Mouse (Mus musculus) adrenal gland, postnatal 14 days (tissue): ENCODE measurements around the gene Aff4. TPM values are rescaled to one million over a fixed set of nuclear protein-coding genes. Genes with fewer than 3 reads are reported as not detected.
"Not testable (repeated sequence)": the region's sequence is repeated elsewhere in the genome, so short reads cannot be mapped to it uniquely, and the experiment has no call there.

ENCODE experiments used
- DNase-seq: peaks from one replicate; pipeline ENCODE4 v3.0.0; 2021; ENCODE audit warnings: mixed read lengths
- total RNA-seq: library from RNA; stranded (reverse); gene quantifications from 2 replicates; pipeline ENCODE4 v1.2.3, GENCODE M21; 2021

The Aff4 gene
- total RNA-seq, 1 experiment from 2014 or later = 168 TPM

GRCm38 (mm10) chr11:53337684-53338083 lies 12.9 kb upstream of the Aff4 start:
- DNase-seq = no peak

DNA sequence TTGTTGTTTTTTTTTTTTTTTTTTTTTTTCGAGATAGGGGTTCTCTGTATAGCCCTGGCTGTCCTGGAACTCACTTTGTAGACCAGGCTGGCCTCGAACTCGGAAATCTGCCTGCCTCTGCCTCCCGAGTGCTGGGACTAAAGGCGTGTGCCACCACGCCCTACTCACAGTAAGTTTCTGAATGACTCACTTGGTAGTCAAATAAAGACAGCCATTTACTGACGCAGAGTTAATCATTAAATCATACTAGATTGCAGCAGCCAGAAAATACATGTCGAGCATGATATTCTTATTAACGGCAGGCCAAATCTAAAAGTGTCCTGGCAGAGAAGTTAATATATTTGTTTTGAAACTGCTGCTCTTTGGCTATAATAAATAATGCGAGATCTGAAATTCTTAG lies 9.6 kb upstream of the Aff4 start:
- not testable (repeated sequence) for DNase-seq

GRCm38 (mm10) chr11:53342711-53343110 lies 7.9 kb upstream of the Aff4 start:
- DNase-seq = no peak

DNA sequence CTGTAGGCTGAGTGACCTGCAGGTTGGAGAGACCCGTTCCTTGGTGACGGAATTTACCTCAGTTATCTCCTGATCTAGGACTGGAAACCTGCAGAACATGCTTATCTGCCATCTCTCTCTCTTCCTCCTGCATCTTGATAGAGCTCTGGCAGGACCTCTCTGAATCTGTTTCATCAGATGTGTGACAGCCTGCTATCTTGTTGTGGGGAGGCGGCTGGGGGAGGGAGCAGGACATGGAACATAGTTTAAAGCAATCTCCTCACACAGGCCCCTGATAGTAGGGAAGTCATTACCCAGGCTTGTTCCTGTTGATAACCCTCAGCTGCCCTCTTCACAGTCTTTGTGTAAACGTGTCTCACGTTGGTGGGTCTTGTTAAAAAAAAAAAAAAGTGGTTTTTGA lies 5.3 kb upstream of the Aff4 start:
- DNase-seq = no peak

- DNase-seq = no peak
Measured at GRCm38 (mm10) chr11:53345738-53346137, 4.9 kb upstream of the Aff4 start.

DNA sequence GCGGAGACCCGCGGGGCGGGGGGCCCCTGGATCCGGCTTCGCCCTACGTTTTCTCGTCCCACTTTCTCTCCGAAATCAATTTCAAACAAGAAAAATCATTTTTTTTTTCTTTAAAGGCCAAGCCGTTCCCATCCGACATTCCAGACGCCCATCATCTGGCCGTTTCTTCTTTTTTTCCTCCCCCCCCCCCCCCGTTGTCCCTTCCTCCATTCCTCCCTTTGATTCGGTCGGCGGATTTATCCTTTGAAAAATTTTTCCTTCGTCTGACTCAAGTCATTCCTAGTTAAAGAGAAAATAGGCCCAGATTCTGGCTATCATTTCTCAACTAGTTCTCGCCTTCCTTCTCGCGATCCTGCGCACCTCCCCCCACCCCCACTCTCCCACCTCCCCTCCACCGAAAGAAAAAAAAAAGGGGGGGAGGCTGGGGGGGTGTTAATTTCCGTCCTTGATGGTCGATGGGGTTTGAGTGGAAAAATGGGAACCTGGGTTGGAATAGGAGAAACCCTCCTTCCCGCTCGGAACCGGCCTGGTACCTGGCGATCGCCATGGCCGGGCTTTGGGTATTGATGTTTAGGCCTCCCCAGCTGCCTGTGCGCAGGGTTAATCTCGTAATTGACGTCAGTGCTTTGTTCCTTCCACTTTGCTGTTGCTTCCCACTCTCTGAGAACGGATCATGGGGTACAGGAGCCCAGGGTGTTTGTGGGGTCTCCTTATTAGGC lies 750 bp downstream of the Aff4 start:
- peak; percentile 69 for DNase-seq

DNA sequence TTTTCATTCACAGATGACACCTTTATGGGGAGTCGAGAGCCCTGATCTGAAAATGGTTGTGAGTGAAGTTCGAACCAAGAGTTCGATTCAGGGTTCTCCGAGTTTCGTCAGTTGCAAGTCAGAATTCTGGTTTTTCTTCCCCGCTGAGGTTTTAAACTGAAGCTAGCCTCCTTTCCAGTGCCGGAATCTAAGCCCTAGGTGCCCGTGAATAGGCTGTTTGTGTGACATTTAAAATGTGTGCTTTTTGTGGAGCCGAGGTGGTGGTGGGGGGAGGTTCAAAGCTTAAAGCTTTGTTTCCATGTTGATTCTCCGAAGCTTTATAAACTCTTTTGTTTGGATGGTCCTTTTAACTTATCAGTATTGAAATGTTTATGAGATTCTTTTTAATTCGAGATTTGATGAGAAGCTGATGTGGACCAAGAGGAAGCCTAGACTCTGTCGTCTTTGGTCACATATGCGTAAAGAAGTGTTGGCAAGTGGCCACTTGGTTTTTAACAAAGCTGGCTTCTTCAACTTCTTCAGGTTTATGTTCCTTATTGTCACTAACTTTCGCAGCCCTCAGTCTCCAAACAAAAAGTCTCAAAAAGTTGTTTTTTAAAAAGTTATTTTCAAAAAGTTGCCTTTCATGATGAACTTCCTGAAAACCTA lies 1.4 kb downstream of the Aff4 start:
- no peak for DNase-seq

GRCm38 (mm10) chr11:53358504-53359155 lies 8.0 kb downstream of the Aff4 start:
- no peak for DNase-seq

- no peak for DNase-seq
Measured at GRCm38 (mm10) chr11:53367032-53367431, 16.4 kb downstream of the Aff4 start.

GRCm38 (mm10) chr11:53378918-53379317 lies 28.3 kb downstream of the Aff4 start:
- no peak for DNase-seq

DNA sequence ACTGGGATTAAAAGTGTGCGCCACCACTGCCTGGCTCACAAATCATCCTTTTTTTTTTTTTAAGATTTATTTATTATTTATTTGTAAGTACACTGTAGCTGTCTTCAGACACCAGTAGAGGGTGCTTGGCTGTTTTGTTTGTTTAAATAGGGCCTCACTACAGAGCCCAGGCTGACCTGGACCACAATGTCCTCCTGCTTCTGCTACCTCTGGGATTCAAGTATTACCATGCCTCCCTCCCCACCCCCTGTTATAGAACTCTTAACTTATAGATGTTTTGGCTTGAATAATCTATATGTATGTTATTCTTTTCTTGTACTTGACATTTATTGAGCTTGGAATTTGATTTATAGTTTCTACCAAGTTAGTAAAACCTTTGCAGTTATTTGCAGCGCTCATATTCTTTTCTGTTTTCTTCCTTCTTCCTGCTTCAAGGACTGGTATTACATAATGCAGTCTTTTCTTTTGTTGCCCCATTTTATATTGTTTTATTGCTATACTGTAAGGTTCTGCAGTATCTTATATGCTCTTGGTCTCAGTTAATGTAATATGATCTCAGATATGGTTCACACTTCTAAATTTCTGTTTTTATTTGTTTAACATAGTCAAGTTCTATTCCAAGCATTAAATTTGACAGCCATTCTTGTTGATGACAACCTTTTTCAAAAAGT lies 33.3 kb downstream of the Aff4 start:
- no peak for DNase-seq

DNA sequence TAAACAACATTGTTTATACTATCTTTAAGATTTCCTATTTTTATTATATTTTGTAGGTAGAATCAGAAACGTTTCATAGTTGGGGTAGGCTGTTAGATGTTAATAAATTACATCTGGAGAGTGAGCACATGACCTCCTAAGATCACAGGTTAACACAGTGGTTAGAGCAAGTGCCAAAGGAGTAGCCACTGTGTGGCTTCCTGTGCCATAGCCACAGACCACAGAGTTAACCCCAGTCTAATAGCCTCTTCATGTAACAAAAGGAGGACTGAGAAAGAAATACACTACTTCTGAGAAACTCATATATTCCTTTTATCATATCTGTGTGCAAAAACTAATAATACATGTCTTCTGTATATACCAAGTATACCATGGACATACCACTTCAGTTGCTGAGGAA lies 43.2 kb downstream of the Aff4 start:
- no peak for DNase-seq

GRCm38 (mm10) chr11:53403638-53404037 lies 53.0 kb downstream of the Aff4 start:
- no peak for DNase-seq

DNA sequence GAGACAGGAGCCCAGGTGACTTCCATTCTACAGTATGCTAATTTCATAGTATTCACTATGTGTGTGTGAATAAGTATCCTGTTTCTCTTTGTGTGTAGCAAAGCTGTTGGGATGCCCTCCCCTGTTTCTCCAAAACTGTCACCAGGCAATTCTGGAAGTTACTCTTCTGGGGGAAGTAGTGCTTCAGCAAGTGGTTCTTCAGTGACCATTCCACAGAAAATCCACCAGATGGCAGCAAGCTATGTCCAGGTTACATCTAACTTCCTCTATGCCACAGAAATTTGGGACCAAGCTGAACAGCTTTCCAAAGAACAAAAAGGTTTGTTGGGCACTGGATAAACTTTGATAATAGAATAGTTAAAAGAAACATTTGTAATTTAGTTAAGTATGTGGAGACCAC lies 61.1 kb downstream of the Aff4 start:
- peak; percentile 33 for DNase-seq

DNA sequence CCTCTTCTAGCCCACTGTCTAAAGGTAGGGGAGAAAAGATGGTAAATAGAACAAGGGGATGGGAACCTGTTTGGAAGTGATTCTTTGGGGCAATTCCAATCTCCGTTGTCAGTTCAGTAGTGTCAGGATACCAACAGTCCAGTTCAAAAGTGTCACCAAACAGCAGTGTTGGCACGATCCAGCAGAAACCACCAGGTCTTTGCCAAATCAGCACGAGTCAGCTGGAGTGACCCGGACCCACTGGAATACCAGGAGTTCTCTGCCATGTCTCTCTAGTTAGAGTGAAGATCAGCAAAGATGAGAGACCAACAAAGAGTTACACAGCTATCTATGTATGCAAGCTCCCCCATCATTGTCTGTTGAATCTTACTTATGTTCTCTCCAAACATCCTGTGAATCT lies 63.2 kb downstream of the Aff4 start:
- DNase-seq = no peak

GRCm38 (mm10) chr11:53418048-53418447 lies 67.4 kb downstream of the Aff4 start:
- DNase-seq = no peak

DNA sequence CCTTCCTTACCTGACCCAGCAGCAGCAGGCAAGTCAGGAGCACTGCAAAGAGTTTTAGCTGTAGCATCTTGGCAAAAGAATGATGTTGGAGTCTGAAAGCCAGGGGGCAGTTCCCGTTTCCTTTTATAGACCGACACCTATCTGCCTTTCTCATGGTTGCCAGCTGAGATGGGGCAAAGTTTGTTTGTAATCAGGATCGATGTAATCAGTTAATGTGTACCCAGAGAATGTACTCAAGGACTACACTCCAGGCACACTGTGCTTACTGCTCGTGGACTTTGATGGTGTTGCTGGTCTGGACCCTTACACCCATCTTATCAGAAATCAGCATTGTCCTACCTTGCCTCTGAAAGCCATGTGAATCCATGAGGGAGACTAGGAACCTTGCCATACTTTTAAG lies 72.4 kb downstream of the Aff4 start, which contains the start of gene Leap2:
Leap2 (minus strand) TSS at position 135 of the 400 bp plus-strand sequence.
- no peak for DNase-seq

DNA sequence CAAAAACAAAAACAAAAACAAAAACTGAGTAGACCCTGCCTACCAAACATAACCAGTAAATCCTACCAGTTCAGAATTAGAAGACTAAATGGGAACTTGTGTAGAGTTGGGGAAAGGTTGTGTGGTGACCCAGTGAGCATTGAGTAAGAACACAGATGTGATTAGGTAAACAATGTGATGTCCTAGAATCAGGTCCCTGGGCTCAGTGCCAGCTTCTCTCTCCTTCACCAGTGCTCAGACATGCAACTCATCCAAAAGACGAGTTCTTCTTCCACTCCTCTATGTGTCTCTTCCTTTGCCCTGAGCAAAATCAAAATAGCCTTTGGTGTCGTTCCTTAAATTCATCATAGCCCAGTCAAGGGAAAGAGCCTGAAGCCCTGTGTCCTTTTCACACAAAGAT lies 74.2 kb downstream of the Aff4 start:
- DNase-seq = peak; percentile 63

DNA sequence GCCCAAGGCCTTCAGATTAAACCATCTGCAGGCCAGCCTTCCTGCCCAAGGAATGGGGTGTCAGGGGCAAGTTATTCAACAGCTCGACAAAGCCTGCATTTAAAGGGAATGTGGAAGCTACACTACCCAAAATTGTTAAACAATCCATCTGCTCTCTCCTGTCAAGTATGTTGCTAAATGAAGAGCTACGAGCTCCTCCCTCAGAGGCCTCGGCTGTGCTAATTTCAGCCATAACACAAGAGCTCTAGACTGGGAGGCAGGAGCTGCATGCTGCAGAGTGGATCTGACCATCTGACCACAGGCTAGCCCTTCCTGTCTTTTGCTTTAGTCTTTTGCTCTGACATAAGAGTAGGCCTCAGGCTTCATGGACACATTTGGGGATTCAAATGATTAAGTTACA lies 74.6 kb downstream of the Aff4 start:
- DNase-seq = no peak

GRCm38 (mm10) chr11:53425711-53426255 lies 75.2 kb downstream of the Aff4 start:
- peak; percentile 35 for DNase-seq

- DNase-seq = not testable (repeated sequence)
Measured at GRCm38 (mm10) chr11:53426914-53427313, 76.3 kb downstream of the Aff4 start.

DNA sequence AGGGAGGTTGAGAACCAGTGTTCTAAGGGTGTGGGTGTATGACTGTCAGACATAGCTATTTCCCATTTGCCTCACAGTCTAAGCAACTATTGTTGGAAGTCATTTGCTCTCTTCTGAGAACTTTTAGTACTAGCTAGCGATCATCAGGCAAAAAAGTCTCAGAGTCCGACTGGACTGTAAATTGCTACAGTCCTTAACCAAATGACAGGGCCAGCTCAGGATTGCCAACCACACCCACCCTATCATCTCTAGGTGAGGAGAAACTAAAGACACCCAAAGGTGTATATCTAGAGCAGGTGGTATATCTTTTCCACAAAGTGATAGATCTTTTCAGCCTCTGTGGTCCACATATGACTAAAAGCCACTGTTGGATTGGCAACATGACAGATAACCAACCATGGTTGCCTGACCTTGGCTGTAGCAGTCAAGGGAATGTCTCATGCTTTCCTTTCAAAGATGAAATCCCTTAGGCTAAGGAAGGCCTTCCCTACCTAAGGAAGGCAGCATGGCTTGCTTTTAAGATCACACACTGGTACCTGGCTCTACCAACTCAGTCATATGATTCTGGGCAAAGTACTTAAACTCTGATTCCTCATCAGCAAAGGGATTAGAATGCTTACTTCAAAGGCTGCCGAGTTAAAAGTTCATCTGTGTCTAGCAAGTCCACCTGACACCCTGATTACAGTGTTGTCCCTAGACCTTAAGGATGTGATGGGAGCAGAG lies 77.5 kb downstream of the Aff4 start:
- no peak for DNase-seq
